Mouse (Mus musculus) A20 (cell line): ENCODE measurements around the gene Tmem108.
A peak's percentile ranks its signal among the peaks of the same experiment; 100 is the strongest.

Source experiments
- DNase-seq: peaks from one replicate; pipeline ENCODE4 v3.0.0-alpha.2; 2011; ENCODE audit warnings: low read depth, low spot score

Gene Tmem108

DNA sequence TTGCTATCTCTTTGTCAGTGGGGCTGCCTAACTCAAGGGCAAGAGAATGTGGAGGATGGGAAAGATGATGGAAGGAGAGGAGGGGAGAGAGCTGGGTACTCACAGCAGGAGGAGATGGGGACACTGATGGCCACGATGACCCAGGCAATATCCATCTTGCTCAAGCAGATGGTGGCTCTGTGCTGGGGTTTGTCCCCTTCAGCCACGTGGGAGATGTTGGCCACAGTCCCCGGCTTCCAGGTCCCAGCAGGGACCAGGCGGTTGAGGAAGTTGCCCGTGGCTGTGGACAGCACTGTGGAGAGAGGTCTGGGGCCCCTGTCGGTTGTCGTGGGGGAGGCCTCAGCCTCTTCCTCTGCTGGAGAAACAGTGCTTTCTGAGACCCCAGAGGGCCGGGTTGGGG, 262.9 kb downstream of the Tmem108 start:
- DNase-seq: no peak

DNA sequence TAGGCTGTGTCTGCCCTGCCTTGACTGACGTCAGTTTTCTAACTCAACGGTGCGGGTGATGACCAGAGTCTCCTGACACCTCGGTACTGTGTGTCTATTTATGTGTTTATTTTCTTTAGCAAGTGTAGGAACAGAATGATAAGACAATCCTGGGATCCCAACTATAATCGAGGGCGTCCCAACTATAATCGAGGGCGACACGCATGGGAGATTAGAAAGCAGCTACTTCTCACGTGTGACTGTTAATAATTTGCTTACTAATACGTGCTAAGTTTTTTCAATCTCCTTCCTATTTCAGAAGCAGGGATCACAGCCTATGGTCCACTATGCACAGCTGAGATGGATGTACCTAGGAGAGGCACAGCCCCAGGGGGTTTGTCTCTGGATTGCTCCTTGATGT, 266.2 kb downstream of the Tmem108 start:
- no peak for DNase-seq

DNA sequence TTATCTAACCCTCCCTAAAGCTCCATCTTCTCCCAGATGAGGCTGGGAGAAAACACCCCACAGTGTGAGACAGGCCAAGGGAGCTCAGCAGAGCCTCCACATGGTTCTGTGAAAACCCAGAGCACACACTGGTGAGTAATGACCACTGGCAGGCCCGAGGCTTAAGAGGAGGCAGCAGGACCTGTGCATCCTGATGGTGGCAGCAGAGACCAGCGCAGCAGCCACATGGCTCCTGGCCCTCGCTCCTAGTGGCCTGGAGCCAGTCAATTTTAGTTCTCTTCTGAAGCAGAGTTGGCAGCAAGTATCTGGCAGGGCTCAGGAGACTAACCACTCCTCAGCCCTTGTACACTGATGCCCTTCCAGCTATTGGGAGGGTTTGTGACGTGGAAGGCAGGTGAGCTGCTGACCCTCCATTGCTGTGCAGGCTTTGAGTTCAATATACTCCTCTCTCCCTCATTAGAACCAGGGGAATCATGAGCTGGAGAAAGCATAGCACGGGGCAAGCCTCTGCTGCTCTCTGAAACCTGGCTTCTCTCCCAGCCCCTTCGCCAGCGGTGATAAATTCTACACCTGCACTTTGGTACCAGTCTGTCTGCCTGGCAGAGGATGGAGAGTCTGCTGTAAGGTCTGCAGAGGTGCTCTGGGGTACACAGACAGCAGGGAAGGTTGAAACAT, 267.2 kb downstream of the Tmem108 start:
- DNase-seq: peak; percentile 66

DNA sequence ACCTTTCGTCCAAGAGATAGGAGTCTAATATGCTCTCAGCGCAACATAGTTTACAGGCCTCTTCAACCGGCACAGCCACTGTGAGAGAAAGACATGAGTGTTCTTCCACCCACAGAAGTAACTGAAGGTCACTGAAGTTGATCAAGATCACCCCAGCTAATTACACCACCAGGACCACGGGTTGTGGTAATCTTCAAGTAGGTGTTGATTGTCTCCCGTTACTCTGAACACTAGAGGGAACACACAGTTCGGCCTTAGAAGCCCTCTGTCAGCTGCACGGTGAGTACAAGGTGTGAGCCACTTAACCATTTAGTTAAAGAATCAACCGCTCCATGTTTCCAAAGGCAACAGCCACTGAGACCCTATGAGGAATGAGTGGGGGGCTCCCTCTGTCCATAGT, 269.7 kb downstream of the Tmem108 start:
- DNase-seq: no peak

DNA sequence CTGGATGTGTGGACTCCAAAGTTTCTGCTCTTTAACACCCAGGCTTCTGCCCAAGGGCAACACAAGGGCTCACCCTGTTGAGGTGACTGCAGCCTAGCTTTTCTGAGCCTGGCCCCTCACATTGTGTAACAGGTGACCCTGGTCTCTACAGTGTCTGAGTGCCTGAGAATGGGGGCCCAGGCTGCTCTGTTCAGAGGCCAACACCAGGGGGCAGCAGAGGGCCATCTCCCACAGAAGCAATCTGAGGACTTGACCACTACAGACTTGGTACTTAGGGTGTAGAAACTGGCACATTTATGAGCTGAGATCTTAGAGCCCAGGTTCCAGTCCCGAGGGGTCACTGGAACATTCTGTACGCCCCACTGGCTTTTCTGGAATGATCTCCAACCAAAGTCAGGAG, 271.2 kb downstream of the Tmem108 start:
- peak; percentile 72 for DNase-seq

DNA sequence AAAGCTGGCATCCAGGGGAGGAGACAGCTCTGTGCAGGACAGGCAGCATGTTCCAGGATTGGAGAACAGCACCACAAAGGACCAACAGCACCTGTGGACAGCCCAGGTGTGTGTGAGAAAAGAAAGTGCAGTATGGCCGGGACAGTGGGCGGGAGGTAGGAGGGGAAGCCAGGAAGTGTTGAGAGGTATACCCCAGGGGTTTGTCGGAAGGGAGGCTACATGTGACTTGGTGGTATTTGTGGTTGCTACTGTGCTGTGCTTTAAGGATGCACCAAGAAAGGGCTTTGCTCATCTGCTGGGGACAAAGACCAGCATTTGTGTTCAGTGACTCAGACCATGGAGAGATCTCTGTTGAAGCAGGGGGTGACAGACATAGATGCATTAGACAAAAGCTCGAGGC, 271.8 kb downstream of the Tmem108 start:
- DNase-seq: no peak

DNA sequence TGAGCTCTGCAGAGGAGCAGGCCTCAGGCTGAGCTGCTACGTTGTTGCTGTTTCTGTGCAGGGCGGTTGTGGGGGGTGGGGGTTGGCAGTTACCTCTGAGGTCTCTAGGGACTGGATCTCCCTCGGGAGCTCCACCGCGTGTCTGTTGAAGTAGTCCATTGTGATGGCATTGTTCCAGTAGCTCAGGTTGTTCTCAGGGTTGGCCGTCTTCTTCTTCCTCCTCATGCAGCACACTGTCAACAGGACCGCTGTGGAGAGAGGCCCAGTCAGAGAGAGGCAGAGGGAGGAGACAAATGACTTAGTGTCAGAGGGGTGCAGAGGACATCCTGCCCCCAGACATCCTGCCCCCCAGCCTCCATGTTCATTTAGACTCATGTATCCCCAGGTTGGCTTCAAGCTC, 272.5 kb downstream of the Tmem108 start:
- no peak for DNase-seq

DNA sequence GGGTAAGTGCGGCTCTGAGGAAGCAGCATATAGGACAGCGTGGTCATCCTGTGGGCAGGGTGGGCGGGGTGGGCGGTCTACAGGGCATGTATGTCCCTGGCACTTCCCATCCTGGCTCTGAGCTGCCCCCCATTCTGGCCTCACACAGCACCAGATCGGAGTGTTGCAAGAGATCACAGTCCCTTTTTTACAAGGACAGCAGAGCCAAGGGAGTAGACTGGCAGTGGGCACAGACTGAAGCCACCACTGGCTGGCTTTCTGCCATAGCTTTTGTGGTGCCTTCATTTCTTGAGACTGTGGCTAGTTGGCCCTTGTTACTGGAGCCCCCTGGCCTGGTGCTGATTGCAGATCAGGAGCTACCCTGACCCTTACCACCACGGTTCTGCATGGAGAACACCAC, 275.4 kb downstream of the Tmem108 start:
- no peak for DNase-seq

DNA sequence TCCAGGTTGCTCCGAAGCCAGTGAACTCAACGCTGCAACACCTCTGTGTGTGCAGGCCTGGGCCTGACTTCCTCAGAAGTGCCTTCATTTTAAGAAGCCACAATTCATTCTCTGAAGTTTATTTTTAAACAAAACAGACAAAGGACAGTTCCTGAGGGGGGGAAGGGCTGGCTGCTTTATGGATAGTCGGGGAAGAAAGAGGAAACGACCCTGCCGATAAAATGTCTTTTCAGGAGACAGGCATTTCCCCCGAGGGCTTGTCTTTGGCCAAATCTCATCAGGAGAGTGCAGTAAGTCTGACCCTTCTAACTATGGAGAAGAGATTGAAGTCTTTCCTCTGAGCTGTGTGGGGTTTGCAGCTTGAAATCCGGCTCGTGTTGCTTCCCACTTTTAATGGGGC, 276.0 kb downstream of the Tmem108 start:
- no peak for DNase-seq

DNA sequence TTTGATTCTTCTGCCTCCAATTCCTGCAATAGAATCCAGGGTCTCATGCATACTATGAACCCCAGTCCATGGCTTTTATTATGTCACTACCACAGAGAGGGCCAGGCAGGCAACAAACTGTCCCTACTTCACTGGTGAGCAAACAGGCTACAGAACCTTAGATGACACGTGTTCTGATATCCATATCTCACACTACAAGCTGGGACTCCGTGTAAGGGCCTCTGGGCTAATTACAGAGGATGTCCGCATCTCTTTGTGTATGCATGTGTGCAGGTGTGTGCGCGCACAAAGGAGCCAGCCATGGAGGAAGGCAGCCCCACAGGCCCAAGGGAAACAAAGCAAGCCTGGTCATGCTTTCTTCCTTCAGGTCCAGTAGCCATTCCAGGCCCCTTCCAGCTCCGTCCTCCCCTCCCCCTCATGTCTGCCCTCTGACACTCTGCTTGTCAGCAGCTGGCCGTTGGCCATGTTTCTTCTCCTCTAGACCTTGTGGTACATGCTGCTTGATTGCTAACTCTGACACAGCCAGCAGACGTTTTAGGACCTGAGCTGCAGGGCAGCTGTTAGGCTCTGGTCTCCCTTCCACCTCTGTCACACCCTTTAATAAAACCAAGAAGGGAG, 280.9 kb downstream of the Tmem108 start:
- DNase-seq: no peak

DNA sequence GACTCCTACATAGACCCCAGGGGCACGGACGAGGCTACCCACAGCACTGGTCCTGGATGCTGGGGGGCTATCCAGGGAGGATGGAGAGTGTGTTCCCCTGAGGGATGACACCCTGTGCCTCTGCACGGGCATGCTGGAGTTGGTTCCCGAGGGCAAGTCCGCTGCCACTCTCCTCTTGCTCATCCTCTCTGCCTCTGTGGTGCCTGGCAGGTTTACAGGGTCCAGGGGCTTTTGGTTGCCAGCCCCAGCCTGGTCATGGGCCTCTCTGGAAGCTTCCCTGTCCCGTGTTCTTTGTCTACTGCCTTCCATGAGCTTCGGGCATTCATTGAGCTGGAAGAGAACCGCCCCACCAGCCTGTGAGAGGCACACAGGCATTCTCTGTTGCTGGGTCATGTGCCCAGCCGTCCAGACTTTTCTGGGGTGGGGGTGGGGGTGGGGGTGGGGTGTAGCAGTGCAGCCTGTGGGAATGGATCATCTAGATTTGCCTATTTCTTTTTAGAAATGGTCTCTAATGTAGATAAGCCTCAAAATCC, 281.5 kb downstream of the Tmem108 start, which contains the start of gene Bfsp2:
Gene Bfsp2 (minus strand): TSS at position 377 of the 533 bp plus-strand sequence.
- no peak for DNase-seq

DNA sequence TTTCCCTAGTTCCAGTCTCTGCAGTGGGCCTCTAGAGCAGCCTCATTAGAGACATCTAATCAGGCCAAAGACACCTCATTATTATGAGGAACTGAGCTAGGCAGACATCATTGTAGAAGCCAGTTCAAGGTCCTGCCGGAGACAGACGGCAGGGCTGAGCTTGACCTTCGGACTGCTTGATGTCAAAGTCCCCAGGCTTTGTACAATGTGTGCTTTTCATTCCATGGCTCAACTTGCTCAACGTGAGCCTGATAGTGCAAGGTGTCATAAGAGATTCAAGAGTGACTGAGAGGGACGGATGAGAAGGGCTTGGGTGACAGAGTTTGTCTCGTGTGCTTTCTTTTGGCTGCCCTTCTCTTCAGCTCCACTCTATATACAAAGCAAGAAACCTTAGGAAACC, 286.2 kb downstream of the Tmem108 start:
- DNase-seq: no peak

DNA sequence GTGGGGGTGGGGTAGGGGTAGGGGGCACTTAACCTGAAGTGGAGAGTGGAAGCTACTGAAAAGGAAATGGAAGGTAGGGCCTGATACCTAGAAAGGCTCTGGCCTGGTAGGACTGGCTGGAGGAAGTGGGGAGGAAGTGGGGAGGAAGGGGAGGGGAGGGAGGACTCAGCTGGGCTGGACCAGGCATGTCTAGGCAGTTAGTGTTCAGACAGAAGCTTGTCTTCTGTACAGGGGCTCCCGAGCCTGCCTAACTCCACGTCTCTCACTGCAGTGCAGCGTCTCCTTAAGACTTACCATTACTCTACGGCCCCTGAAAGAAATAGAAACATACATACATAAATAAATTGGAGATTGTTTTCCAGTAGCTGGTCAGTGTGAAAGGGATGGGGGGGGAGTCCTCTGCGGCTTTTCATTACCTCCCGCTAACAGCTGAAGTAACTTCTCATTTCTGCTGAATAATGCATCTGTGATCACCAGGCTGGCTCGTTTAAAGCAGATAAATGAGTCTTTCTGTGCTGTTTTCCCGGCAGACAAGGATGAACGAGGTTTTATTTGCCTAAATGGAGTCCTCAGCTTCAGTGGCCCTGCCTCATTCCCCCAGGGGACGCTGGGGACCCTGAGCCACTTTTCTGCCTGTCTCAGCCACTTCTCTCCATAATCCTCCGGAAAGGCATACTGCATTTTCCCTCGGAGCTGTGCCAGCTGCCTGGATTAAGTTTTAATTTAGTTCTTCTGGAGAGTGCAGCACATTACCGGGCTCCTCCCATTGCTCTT, 287.5 kb downstream of the Tmem108 start:
- no peak for DNase-seq

DNA sequence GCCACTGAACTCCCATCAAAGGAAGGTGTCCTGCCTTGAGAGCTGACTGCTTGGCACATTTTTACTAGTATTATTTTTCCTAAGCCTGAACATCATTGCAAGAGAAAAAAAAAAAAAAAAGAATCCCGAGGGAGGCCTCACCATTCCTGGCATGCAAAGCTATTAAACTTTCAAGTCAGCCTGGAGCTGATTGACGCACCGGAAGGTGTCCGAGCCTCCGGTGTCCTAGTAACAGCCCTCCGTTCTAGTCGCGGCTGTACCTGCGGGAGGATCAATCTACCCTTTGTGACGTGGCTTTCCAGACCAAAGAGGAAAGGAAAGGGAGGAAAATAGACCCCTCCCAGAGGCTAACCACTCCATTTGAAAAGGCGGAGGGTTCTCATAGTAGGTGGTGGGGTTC, 289.9 kb downstream of the Tmem108 start:
- DNase-seq: no peak

DNA sequence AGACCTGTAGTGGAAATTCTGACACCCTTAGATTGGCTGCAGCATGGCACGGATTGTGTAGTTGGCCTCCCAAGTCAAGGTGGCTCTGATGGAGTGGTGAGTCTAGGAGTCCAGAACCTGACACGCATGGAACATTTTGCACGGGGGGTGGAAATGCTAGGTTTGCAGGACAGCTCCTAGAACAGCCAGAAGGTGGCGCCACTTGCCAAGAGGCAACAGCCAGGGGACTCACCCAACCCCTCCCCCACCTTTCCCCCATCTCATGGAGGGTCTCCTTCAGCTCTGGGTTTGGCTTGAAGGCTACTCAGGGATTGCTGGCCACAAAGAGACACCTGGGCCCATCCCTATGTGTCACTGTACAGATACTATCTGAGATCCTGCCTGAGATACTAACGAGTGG, 292.1 kb downstream of the Tmem108 start:
- peak; percentile 41 for DNase-seq

DNA sequence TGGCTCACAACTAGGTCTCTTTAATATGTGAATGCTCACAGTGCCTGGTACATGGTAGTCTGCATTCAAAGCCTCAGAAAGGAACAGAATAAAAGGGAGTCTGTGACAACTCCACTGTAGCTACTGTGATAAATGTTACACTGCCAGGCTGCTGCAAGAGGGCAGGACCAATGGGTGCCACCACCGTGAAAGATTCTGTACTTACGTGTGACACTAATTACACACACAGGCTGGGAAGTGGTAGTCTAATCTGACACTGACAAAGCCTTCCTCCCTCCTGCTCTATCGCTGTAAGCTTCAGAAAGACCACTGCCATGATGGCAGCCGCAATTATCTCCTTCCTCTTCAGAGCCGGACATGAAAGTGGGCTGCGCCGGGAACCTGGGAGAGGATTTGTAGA, 292.7 kb downstream of the Tmem108 start:
- DNase-seq: no peak

DNA sequence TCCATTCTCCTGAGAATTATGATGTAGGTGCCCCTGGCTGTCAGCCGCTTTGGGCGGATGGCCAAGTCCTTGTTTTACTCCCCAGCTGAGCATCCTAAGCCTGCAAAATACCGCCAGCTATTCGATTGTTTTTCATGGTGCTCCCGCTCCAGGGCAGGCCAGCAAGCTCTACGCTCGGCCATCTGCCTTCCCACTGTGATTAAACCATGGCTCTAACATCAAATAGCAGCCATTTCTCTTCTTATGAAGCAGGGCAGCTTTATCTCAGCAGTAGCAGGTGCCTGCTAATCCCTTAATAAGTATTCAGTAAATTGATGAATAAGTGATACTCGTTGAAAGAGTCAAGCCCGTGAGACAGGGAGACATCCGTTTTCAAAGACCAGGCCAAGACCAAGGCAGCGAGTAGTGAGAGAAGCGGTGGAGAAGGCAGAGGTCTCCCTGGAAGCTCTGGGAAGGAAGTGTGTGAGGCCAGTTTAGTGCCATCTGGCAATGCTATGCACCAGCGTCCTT, 295.9 kb downstream of the Tmem108 start:
- DNase-seq: no peak

DNA sequence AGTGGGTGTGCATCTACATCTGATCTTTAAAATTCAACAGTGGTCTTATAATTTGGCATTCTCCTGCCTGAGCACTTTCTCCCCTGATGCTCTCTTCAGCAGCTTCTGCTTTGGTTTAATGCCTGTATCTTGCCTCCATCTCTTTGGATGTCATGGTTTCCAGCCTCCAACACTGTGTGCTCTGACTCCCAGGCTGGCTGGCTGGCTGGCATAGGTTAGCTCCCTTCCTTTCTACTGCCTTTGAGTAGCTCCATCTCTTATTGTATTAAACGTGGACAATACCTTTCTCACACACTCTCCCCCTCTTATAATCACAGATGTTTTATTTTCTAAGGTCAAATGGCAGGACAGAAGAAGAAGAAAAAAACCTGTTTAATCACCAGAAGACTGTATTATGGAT, 296.3 kb downstream of the Tmem108 start:
- no peak for DNase-seq

DNA sequence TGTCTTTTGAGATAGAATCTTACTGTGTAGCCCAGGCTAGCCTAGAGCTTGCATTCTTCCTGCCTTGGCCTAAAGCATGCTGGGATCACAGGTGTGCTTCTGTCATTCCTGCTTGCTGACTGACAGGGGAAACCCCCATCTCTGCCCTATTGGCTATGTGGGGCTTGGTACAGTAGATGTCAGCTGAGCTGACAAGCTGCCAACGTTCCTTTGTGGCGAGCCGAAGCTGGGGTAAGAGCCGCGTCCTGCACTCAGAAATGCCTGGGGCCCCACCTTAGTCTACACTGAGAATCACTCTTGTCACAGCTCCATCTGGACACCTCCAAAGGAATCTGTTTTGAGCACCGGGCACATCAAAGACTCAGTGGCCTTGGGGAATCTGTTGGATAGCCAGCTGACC, 297.8 kb downstream of the Tmem108 start:
- DNase-seq: no peak

DNA sequence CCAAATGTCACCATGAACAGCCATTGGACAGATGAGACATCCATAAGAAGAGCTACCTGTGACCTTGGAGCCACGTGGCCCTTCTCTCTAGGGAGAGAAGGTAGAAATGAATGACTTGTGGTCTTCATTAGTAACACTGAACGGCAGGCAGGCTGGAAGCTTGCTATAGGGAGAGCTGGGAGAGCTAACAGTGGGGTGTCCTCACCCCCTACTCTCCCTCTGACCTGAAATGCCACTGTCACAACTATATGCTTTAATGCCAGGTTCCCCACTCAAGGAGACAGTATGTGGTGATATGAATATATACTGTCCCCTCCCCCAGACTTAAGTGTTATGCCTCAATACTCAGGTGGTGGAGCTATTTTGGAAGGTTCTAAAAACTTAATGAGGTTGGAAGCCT, 301.8 kb downstream of the Tmem108 start:
- DNase-seq: no peak

DNA sequence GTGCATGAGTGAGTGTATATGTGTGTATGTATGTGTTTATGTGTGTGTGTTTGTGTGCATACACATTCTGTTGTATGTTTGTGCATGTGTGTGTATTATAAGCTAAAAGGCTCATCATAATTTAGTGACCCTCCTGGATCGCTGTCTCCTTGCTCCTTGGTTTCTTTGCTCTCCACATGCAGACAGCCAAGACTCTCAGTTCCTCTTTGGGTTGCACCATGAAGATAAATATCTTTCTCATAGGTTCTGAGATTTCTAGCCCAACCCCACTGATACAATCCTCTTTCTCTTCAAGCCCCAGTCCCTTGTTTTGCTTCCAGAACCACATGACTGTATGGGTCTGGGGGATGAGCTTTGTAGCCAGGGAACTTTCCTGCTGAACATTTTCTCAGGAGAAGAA, 302.3 kb downstream of the Tmem108 start:
- peak; percentile 44 for DNase-seq

DNA sequence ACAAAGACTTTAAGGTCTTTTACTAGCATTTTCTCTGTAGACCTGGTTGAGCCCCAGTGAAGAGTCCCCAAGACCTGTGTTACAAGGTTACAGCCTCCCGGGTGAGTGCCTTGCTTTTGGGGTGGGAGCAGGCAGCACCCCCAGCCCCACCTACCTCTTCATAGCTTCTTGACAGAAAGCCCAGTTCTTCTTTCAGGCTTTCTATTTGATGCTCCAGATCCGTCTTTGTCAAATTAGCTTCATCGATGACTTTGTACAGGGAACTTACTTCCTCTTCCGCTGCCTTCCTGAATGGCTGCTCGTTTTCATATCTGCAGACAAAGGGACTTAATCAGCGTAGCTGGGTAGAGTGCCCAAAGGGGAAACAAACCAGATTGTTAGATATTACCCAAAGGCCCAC, 312.0 kb downstream of the Tmem108 start:
- peak; percentile 78 for DNase-seq
